Mouse (Mus musculus): ENCODE data around the gene Etfdh. TPM values are rescaled to one million over a fixed set of nuclear protein-coding genes. Genes with fewer than 3 reads are reported as not detected.

The Etfdh gene
- polyA plus RNA-seq (2012; ENCODE audit: insufficient read depth, low replicate concordance): 6.7 and 13.1 TPM in 2 replicates

GRCm38 (mm10) chr3:79629416-79629730, at the start of gene Etfdh:
Etfdh (minus strand) TSS chr3:79629500.
- Histone ChIP-seq H3K27me3 (replicated peaks) (no peaks in the 10 kb centered on the region), H3K4me3 (replicated peaks) (peak within 1 kb of the TSS; percentile 99), H3K36me3 (replicated peaks; ENCODE audit: low read length) (peaks cover 27% of the 10 kb centered on the region), H3K4me1 (peaks cover 10% of the 10 kb centered on the region), H3K9me3 (no peaks in the 10 kb centered on the region)
- TF ChIP-seq FLI1 (IDR thresholded peaks at IDR 0.05; ENCODE audit: low read length) (no peak), GATA1 (IDR thresholded peaks at IDR 0.05; ENCODE audit: borderline replicate concordance, low read length) (no peak)

GRCm38 (mm10) chr3:79676411-79676810, 47.1 kb upstream of the Etfdh start:
- no peak for TF ChIP-seq FLI1 (IDR thresholded peaks at IDR 0.05; ENCODE audit: low read length)
- no peak for TF ChIP-seq GATA1 (IDR thresholded peaks at IDR 0.05; ENCODE audit: borderline replicate concordance, low read length)
- Histone ChIP-seq H3K36me3 (replicated peaks; ENCODE audit: low read length) (no peaks in the 10 kb centered on the region), H3K9me3 (peaks cover 13% of the 10 kb centered on the region), H3K4me1 (peaks cover 7% of the 10 kb centered on the region; the same call in 1 of the 2 replicates), H3K4me3 (replicated peaks) (no peak overlapping the region), H3K27me3 (replicated peaks) (peaks cover 7% of the 10 kb centered on the region)

GRCm38 (mm10) chr3:79674641-79675040, 45.3 kb upstream of the Etfdh start:
- Histone ChIP-seq H3K36me3 (replicated peaks; ENCODE audit: low read length) (no peaks in the 10 kb centered on the region), H3K4me3 (replicated peaks) (no peak overlapping the region), H3K4me1 (peaks cover 13% of the 10 kb centered on the region), H3K27me3 (replicated peaks) (peaks cover 8% of the 10 kb centered on the region), H3K9me3 (peaks cover 13% of the 10 kb centered on the region)
- TF ChIP-seq GATA1 (IDR thresholded peaks at IDR 0.05; ENCODE audit: borderline replicate concordance, low read length): no peak

- no peaks in the 10 kb centered on the region for H3K36me3 ChIP-seq (replicated peaks; ENCODE audit: low read length)
- H3K4me3 ChIP-seq (replicated peaks): no peak overlapping the region
- H3K9me3 ChIP-seq: peaks cover 13% of the 10 kb centered on the region
- peaks cover 13% of the 10 kb centered on the region for H3K4me1 ChIP-seq
- TF ChIP-seq FLI1 (IDR thresholded peaks at IDR 0.05; ENCODE audit: low read length): no peak
- no peak for TF ChIP-seq GATA1 (IDR thresholded peaks at IDR 0.05; ENCODE audit: borderline replicate concordance, low read length)
- peaks cover 9% of the 10 kb centered on the region for H3K27me3 ChIP-seq (replicated peaks)
Measured at GRCm38 (mm10) chr3:79673082-79673481, 43.8 kb upstream of the Etfdh start.

GRCm38 (mm10) chr3:79672188-79672587, 42.9 kb upstream of the Etfdh start:
- Histone ChIP-seq H3K9me3 (peaks cover 16% of the 10 kb centered on the region), H3K36me3 (replicated peaks; ENCODE audit: low read length) (no peaks in the 10 kb centered on the region), H3K27me3 (replicated peaks) (peaks cover 10% of the 10 kb centered on the region), H3K4me1 (peaks cover 13% of the 10 kb centered on the region), H3K4me3 (replicated peaks) (no peak overlapping the region)
- TF ChIP-seq GATA1 (IDR thresholded peaks at IDR 0.05; ENCODE audit: borderline replicate concordance, low read length): no peak

- Histone ChIP-seq H3K4me1 (peaks cover 13% of the 10 kb centered on the region), H3K36me3 (replicated peaks; ENCODE audit: low read length) (no peaks in the 10 kb centered on the region), H3K27me3 (replicated peaks) (peaks cover 11% of the 10 kb centered on the region), H3K9me3 (peaks cover 14% of the 10 kb centered on the region), H3K4me3 (replicated peaks) (peak overlapping the region; percentile 74)
- no peak for TF ChIP-seq FLI1 (IDR thresholded peaks at IDR 0.05; ENCODE audit: low read length)
- no peak for TF ChIP-seq GATA1 (IDR thresholded peaks at IDR 0.05; ENCODE audit: borderline replicate concordance, low read length)
Measured at GRCm38 (mm10) chr3:79670556-79670955, 41.3 kb upstream of the Etfdh start.

- H3K4me1 ChIP-seq: no peaks in the 10 kb centered on the region
- no peak for TF ChIP-seq FLI1 (IDR thresholded peaks at IDR 0.05; ENCODE audit: low read length)
- no peak for TF ChIP-seq GATA1 (IDR thresholded peaks at IDR 0.05; ENCODE audit: borderline replicate concordance, low read length)
- H3K9me3 ChIP-seq: peaks cover 5% of the 10 kb centered on the region
- no peaks in the 10 kb centered on the region for H3K36me3 ChIP-seq (replicated peaks; ENCODE audit: low read length)
- H3K27me3 ChIP-seq (replicated peaks): peaks cover 8% of the 10 kb centered on the region
- no peak overlapping the region for H3K4me3 ChIP-seq (replicated peaks)
Measured at GRCm38 (mm10) chr3:79664787-79665408, 35.6 kb upstream of the Etfdh start.

- no peaks in the 10 kb centered on the region for H3K9me3 ChIP-seq
- no peak overlapping the region for H3K4me3 ChIP-seq (replicated peaks)
- H3K36me3 ChIP-seq (replicated peaks; ENCODE audit: low read length): no peaks in the 10 kb centered on the region
- TF ChIP-seq GATA1 (IDR thresholded peaks at IDR 0.05; ENCODE audit: borderline replicate concordance, low read length) (no peak), FLI1 (IDR thresholded peaks at IDR 0.05; ENCODE audit: low read length) (no peak)
- peaks cover 2% of the 10 kb centered on the region for H3K27me3 ChIP-seq (replicated peaks)
- no peaks in the 10 kb centered on the region for H3K4me1 ChIP-seq
Measured at GRCm38 (mm10) chr3:79656682-79657081, 27.4 kb upstream of the Etfdh start.

- Histone ChIP-seq H3K4me3 (replicated peaks) (no peak overlapping the region), H3K4me1 (no peaks in the 10 kb centered on the region), H3K36me3 (replicated peaks; ENCODE audit: low read length) (no peaks in the 10 kb centered on the region), H3K27me3 (replicated peaks) (peaks cover 2% of the 10 kb centered on the region), H3K9me3 (no peaks in the 10 kb centered on the region)
- no peak for TF ChIP-seq FLI1 (IDR thresholded peaks at IDR 0.05; ENCODE audit: low read length)
- no peak for TF ChIP-seq GATA1 (IDR thresholded peaks at IDR 0.05; ENCODE audit: borderline replicate concordance, low read length)
Measured at GRCm38 (mm10) chr3:79652129-79652528, 22.8 kb upstream of the Etfdh start.

- Histone ChIP-seq H3K36me3 (replicated peaks; ENCODE audit: low read length) (peaks cover 26% of the 10 kb centered on the region), H3K4me1 (peaks cover 10% of the 10 kb centered on the region), H3K9me3 (no peaks in the 10 kb centered on the region), H3K27me3 (replicated peaks) (no peaks in the 10 kb centered on the region), H3K4me3 (replicated peaks) (peak within 1 kb of the TSS; percentile 99)
- TF ChIP-seq FLI1 (IDR thresholded peaks at IDR 0.05; ENCODE audit: low read length): no peak
- TF ChIP-seq GATA1 (IDR thresholded peaks at IDR 0.05; ENCODE audit: borderline replicate concordance, low read length): peak; percentile 83; the same call in 2 of the 3 replicates
Measured at GRCm38 (mm10) chr3:79628561-79629415, 512 bp downstream of the Etfdh start, which contains the start of gene 4930579G24Rik. 4930579G24Rik (plus strand) TSS chr3:79629079.

All from megakaryocyte, embryonic 14.5 days (primary cell).